Mouse (Mus musculus) erythroblast, adult 5-6 weeks (primary cell): ENCODE measurements around the gene Tas1r1. TPM values are rescaled to one million over a fixed set of nuclear protein-coding genes. Genes with fewer than 3 reads are reported as not detected.

ENCODE experiments used
- ATAC-seq: replicated peaks from 2 replicates; pipeline ENCODE4 v1.8.0; 2016; ENCODE audit warnings: moderate number of reproducible peaks, mild to moderate bottlenecking, moderate TSS enrichment, inconsistent platforms; ENCODE audit not compliant: poor library complexity, low FRiP score, severe bottlenecking
- total RNA-seq, 2 experiments: library from RNA; stranded (forward) in 1 of 2; stranded (reverse) in 1 of 2; fragments of 150-400 nt in 1 of 2; fragments of 200-764, 138-1000 nt in 1 of 2; gene quantifications; 2 replicates each; pipeline versions ENCODE4 v1.2.3 to v1.2.4; 2015 to 2017; ENCODE audit warnings: low replicate concordance in 2 of 2

Tas1r1 gene
- total RNA-seq, 2 experiments from 2014 or later: not detected

DNA sequence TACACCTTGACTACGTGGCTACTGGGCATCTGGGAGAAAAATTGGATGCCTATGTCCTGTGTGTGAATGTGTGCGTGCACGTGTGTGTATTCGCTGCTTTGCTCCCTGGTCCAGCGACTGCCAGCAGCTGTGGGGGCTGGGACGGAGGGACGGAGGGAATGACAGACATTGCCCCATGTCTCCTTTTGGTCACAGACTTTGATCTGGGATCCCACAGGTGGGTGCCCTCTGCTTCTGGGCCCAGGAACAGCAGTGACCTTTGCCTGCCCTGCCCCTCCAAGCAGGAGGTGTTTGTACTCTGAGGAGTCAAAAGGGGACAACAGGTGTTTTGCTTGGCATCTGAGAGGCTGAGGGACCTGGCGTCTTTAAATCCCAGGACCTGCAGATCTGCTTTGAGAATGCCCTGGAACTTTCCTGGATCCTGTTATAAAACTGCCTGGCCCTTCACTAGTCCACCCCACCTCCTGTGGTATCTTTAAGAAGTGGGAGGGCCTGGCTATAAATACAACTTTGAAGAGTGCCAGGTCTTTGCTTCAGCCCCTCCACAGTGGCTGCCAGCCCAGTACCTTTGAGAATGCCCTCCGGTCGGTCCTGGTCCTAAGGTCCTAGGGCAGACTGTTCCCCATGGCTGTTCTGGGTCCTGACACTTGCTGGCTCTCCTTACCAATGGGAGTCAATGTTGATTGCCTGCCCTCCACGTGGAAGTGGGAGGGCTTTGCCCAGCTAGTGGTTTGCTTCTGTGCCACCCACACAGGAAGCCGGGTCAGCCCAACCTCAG is 25.1 kb downstream of the Tas1r1 start:
- no peak for ATAC-seq

- no peak for ATAC-seq
Measured at GRCm38 (mm10) chr4:152012109-152012508, 26.3 kb downstream of the Tas1r1 start.

DNA sequence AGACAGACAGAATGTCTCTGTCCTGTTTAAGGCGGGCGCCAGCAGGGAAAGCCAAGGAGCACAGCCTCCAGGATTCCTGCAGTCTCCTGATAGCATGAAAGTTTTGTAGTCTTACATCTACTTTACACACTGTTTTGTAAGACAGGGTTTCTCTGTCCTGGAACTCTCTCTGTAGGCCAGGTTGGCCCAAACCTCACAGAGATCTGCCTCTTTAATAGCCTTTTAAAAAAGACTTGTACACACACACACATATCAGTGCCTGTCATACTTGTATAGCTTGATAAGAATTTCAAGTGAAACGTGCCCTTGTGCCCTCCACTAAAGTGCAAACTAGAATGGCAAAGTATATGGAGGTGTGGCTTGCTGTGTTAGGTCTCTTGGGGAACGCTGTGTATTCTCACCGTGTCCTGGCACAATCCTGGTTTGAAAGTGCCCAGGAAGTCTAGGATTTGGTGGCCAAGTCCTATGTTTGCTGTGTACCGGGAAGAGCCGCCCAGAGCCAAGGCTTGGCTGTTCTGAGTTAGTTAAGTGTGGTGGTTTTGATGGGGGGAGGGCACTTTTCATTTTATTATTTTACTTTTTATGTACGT is 27.1 kb downstream of the Tas1r1 start:
- ATAC-seq: no peak

DNA sequence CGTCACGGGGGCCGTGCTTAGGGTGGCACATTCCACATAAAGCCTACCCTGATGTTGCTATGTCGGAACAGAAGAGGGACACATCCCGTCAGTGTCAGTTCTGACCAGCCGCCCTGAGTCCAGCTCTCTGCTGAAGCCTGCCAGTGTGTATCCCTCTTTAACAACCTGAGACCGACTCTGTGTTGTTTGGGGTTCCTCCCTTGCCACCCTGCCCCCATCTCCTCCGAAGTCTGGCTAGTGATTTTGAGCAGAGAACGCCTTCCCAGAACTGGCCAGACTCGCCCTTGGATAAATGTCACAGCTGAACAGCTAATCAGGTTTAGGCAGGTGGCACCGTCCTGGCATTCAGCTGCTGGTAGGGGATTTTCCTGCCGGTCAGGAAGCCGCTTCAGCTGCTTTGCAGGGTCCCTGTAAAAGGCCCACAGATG is 27.6 kb downstream of the Tas1r1 start:
- ATAC-seq: peak; percentile 31

GRCm38 (mm10) chr4:152010091-152010706 is 28.2 kb downstream of the Tas1r1 start:
- peak; percentile 76 for ATAC-seq

GRCm38 (mm10) chr4:152009076-152010051 is 29.0 kb downstream of the Tas1r1 start:
- no peak for ATAC-seq

- peak; percentile 80 for ATAC-seq
Measured at GRCm38 (mm10) chr4:152008622-152009075, 29.7 kb downstream of the Tas1r1 start, which contains the start of gene Klhl21. TSS of gene Klhl21 (plus strand) at chr4:152008803.

- ATAC-seq: no peak
Measured at GRCm38 (mm10) chr4:152008148-152008500, 30.2 kb downstream of the Tas1r1 start.

- ATAC-seq: no peak
Measured at GRCm38 (mm10) chr4:152007481-152008147, 30.8 kb downstream of the Tas1r1 start.

DNA sequence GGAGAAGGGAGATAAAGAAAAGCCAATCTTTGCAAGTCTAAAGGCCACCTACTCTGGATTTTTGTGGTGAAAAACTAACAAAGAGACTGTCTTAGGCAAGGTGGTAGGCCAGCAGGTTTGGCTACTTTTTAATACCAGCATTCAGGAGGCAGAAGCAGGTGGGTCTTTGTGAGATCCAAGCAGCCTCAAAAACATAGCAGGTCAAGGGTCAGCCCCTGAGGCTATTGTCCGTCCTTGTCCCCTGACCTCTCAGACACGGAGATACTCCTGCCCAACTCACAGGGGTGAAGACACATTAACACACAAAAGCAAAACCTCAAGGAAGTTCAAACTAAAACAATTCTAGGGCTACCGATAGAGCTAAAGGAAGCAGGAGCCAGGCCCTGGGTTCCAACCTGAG is 31.6 kb downstream of the Tas1r1 start:
- no peak for ATAC-seq

GRCm38 (mm10) chr4:152006137-152006536 is 32.2 kb downstream of the Tas1r1 start:
- ATAC-seq: no peak

DNA sequence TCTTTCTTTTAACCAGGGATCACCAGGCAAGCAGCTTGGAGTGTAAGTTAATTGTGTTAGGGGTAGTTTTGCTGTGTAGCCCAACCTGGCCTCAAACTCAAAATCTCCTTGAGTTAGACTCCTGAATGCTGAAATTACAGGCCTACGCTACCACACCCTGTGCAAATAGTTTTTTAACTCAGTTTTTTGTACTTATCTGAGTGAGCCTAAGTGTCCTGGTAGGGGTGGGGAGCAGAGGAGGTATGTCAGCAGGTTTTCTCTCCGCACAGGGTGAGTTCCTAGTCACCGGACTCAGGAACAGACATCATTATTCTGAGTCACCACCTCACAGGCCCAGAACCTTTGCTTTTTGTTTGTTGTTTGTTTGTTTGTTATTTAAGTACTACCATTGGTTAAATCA is 36.3 kb downstream of the Tas1r1 start:
- no peak for ATAC-seq

DNA sequence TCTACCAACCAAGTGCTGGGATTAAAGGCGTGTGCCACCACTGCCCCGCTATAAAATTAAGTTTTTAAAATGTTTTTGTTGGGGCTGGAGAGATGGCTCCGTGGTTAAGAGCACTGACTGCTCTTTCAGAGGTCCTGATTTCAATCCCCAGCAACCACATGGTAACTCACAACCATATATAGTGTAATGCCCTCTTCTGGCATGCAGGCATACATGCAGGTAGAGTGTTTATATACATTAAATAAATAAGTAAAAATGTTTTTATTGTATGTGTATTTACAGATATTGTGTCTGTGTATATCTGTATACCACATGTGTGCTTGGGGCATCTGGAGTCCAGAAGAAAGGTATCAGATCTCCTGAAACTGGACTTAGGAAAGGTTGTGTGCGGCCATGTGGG is 37.0 kb downstream of the Tas1r1 start:
- no peak for ATAC-seq

DNA sequence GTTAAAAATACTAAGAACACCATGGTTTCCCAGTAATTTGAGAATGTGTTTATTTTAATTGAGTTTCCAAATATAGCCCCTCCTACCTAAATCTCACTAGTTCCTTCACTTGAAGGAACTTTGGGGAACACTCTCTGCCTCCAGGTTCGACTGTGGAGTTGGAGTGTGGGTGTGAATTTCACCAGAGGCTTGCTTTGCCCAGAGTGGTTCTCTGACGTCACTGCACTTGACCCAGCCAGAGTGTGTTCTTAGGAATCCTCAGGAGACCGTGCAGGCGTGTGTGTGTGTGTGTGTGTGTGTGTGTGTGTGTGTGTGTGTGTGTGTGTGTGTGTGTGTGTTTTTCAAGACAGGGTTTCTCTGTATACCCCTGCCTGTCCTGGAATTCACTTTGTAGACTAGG is 37.5 kb downstream of the Tas1r1 start:
- no peak for ATAC-seq

DNA sequence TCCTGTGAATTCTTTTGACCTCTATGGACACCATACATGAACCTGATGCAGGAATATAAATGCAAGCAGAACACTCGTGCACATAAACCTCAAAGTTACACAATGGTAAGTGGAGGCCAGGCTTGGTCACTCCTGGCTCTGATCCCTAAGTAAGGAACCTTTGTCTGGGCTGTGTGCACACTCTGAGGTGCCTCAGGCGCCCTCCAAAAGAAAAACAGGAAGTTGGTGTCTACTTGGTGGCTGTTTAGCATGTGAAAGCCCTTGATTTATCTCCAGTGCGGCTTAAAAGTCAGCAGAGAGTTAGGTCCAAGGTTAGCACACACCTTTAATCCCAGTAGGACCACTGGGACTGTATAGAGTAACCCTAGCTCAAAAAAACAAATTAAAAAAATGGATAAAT is 38.9 kb downstream of the Tas1r1 start:
- no peak for ATAC-seq

GRCm38 (mm10) chr4:151997701-151998100 is 40.7 kb downstream of the Tas1r1 start:
- no peak for ATAC-seq

- ATAC-seq: no peak
Measured at GRCm38 (mm10) chr4:151996951-151997222, 41.5 kb downstream of the Tas1r1 start.

- ATAC-seq: peak; percentile 94
Measured at GRCm38 (mm10) chr4:151996173-151996950, 42.0 kb downstream of the Tas1r1 start, which contains the start of gene Phf13. TSS of gene Phf13 (minus strand) at chr4:151996258.
